In the genomic region with DNA sequence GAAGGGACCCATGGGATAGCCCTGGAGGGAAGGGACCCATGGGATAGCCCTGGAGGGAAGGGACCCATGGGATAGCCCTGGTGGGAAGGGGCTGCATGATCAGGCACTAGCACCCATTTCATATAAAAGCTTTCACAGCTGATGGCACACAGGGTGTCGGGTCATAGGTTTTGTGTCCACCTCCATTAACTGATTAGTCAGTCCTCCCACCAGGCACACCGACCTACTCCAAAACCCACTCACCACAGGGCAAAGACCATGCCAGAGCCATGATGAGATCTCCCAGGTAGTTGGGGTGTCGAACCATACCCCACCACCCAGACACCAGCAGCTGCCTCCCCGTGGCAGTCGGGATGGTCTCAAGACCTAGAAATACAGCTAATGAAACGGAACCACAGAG, we compare ENCODE assay signal across 11 mouse cellular contexts. TPM values are rescaled to one million over a fixed set of nuclear protein-coding genes. Genes with fewer than 3 reads are reported as not detected.
DNase-seq lines count a peak whose midpoint lies in the region; ATAC-seq lines count a peak whose summit lies in the region.
"Had no signal": no experiment of that assay in that cellular context is flagged by ENCODE, and none has a peak within 500 bp of the region (broad histone marks: within the 10 kb centered on the region; RNA-seq: fewer than 3 reads in every experiment).

No protein-coding gene starts in this region.

- no peak for ATAC-seq in forebrain, embryonic 15.5 days (replicated peaks)
- no peak for ATAC-seq in forebrain, embryonic 16.5 days
- no peak for ATAC-seq in midbrain, embryonic 11.5 days (ENCODE audit: low FRiP score)
- no peak for ATAC-seq in intestine, embryonic 16.5 days
- no peak for ATAC-seq in midbrain, embryonic 16.5 days

- no peaks in the 10 kb centered on the region for H3K9me3 ChIP-seq in forebrain, embryonic 15.5 days
- no peaks in the 10 kb centered on the region for H3K9me3 ChIP-seq in forebrain, embryonic 16.5 days (ENCODE audit: control insufficient read depth, low read length)
- H3K9me3 ChIP-seq in midbrain, embryonic 10.5 days (replicated peaks): no peaks in the 10 kb centered on the region
- H3K9me3 ChIP-seq in midbrain, embryonic 11.5 days (ENCODE audit: control insufficient read depth, low read length): no peaks in the 10 kb centered on the region
- no peaks in the 10 kb centered on the region for H3K9me3 ChIP-seq in intestine, embryonic 16.5 days (ENCODE audit: control insufficient read depth, low read length)
- no peaks in the 10 kb centered on the region for H3K9me3 ChIP-seq in midbrain, embryonic 16.5 days (replicated peaks; ENCODE audit: control insufficient read depth, low read length, poor library complexity, severe bottlenecking)

- H3K9ac ChIP-seq in forebrain, embryonic 15.5 days (replicated peaks): no peak overlapping the region
- no peak overlapping the region for H3K9ac ChIP-seq in forebrain, embryonic 16.5 days (replicated peaks; ENCODE audit: low read depth, low read length)
- no peak overlapping the region for H3K9ac ChIP-seq in midbrain, embryonic 11.5 days (ENCODE audit: low read length)
- peak overlapping the region; percentile 95; the same call in 1 of the 2 replicates for H3K9ac ChIP-seq in intestine, embryonic 16.5 days (ENCODE audit: low read depth, low read length)
- H3K9ac ChIP-seq in midbrain, embryonic 16.5 days (ENCODE audit: low read depth, low read length): no peak overlapping the region

- 0 out of 2 replicates have a peak overlapping the region, but pooled peaks have one; percentile 88 for H3K4me3 ChIP-seq in forebrain, embryonic 15.5 days
- H3K4me3 ChIP-seq in forebrain, embryonic 16.5 days (replicated peaks; ENCODE audit: low read length): no peak overlapping the region
- H3K4me3 ChIP-seq in midbrain, embryonic 10.5 days: peak overlapping the region; percentile 83; the same call in 1 of the 2 replicates
- no peak overlapping the region for H3K4me3 ChIP-seq in midbrain, embryonic 11.5 days (ENCODE audit: low read depth, low read length)
- no peak overlapping the region for H3K4me3 ChIP-seq in intestine, embryonic 16.5 days (ENCODE audit: low read length)
- H3K4me3 ChIP-seq in midbrain, embryonic 16.5 days (ENCODE audit: low read depth, low read length): no peak overlapping the region
- H3K4me3 ChIP-seq: heart, adult 2 months had no signal

- peaks cover 10% of the 10 kb centered on the region for H3K36me3 ChIP-seq in forebrain, embryonic 15.5 days
- no peaks in the 10 kb centered on the region for H3K36me3 ChIP-seq in forebrain, embryonic 16.5 days (ENCODE audit: control insufficient read depth, insufficient read depth)
- peaks cover 33% of the 10 kb centered on the region for H3K36me3 ChIP-seq in midbrain, embryonic 10.5 days
- peaks cover 2% of the 10 kb centered on the region; the same call in 1 of the 2 replicates for H3K36me3 ChIP-seq in midbrain, embryonic 11.5 days (ENCODE audit: control insufficient read depth, insufficient read depth, low read length)
- no peaks in the 10 kb centered on the region for H3K36me3 ChIP-seq in intestine, embryonic 16.5 days (ENCODE audit: control insufficient read depth, insufficient read depth, low read length)
- no peaks in the 10 kb centered on the region for H3K36me3 ChIP-seq in midbrain, embryonic 16.5 days (ENCODE audit: control insufficient read depth, insufficient read depth, low read length)

- H3K27ac ChIP-seq in forebrain, embryonic 15.5 days (replicated peaks): no peak overlapping the region
- no peak overlapping the region for H3K27ac ChIP-seq in forebrain, embryonic 16.5 days (ENCODE audit: low read length)
- H3K27ac ChIP-seq in midbrain, embryonic 10.5 days (replicated peaks): no peak overlapping the region
- no peak overlapping the region for H3K27ac ChIP-seq in midbrain, embryonic 11.5 days (ENCODE audit: low read depth, low read length)
- H3K27ac ChIP-seq in intestine, embryonic 16.5 days (ENCODE audit: low read length): no peak overlapping the region
- H3K27ac ChIP-seq in midbrain, embryonic 16.5 days (ENCODE audit: low read length): no peak overlapping the region
- H3K27ac ChIP-seq: heart, adult 2 months had no signal

- no peak overlapping the region; the same call in 1 of the 2 replicates for H3K4me2 ChIP-seq in forebrain, embryonic 15.5 days (replicated peaks)
- no peak overlapping the region for H3K4me2 ChIP-seq in forebrain, embryonic 16.5 days (ENCODE audit: low read length)
- H3K4me2 ChIP-seq in midbrain, embryonic 11.5 days: no peak overlapping the region
- H3K4me2 ChIP-seq in intestine, embryonic 16.5 days (ENCODE audit: low read depth, low read length): peak overlapping the region; percentile 98; the same call in 1 of the 2 replicates
- H3K4me2 ChIP-seq in midbrain, embryonic 16.5 days (ENCODE audit: low read length): peak overlapping the region; percentile 100; the same call in 1 of the 2 replicates

- H3K27me3 ChIP-seq in forebrain, embryonic 15.5 days: no peaks in the 10 kb centered on the region
- H3K27me3 ChIP-seq in forebrain, embryonic 16.5 days (replicated peaks; ENCODE audit: control insufficient read depth, insufficient read depth, low read length): no peaks in the 10 kb centered on the region
- no peaks in the 10 kb centered on the region for H3K27me3 ChIP-seq in midbrain, embryonic 10.5 days (ENCODE audit: low read depth, poor library complexity, severe bottlenecking)
- no peaks in the 10 kb centered on the region for H3K27me3 ChIP-seq in midbrain, embryonic 11.5 days (ENCODE audit: control insufficient read depth, insufficient read depth, low read length)
- H3K27me3 ChIP-seq in intestine, embryonic 16.5 days (replicated peaks; ENCODE audit: control insufficient read depth, insufficient read depth, low read length): no peaks in the 10 kb centered on the region
- H3K27me3 ChIP-seq in midbrain, embryonic 16.5 days (ENCODE audit: control insufficient read depth, insufficient read depth, low read depth, low read length): no peaks in the 10 kb centered on the region

- peaks cover 57% of the 10 kb centered on the region for H3K4me1 ChIP-seq in forebrain, embryonic 15.5 days
- H3K4me1 ChIP-seq in forebrain, embryonic 16.5 days (replicated peaks; ENCODE audit: control insufficient read depth, insufficient read depth, low read length): peaks cover 45% of the 10 kb centered on the region
- H3K4me1 ChIP-seq in midbrain, embryonic 10.5 days: peaks cover 60% of the 10 kb centered on the region
- H3K4me1 ChIP-seq in midbrain, embryonic 11.5 days (ENCODE audit: control insufficient read depth, insufficient read depth, low read length): peaks cover 37% of the 10 kb centered on the region
- H3K4me1 ChIP-seq in intestine, embryonic 16.5 days (ENCODE audit: control insufficient read depth, insufficient read depth, low read length): peaks cover 39% of the 10 kb centered on the region
- peaks cover 46% of the 10 kb centered on the region for H3K4me1 ChIP-seq in midbrain, embryonic 16.5 days (ENCODE audit: control insufficient read depth, insufficient read depth, low read length)

- no peak for DNase-seq in midbrain, embryonic 10.5 days (ENCODE audit: low spot score)
- no peak for DNase-seq in midbrain, embryonic 11.5 days (ENCODE audit: low spot score, missing footprints)
- no peak for DNase-seq in right cerebral cortex, postnatal 25 days
- DNase-seq in thymus, postnatal 10 days (ENCODE audit: low spot score in 2 of 2): no peak
- DNase-seq: cerebellum, postnatal 14 days; kidney, adult 2 months had no signal

- 94% methylated on average over 6 of the region's 6 CpGs for WGBS in forebrain, embryonic 15.5 days
- 93% methylated on average over 6 of the region's 6 CpGs for WGBS in forebrain, embryonic 16.5 days
- 93% methylated on average over 6 of the region's 6 CpGs for WGBS in midbrain, embryonic 10.5 days
- 92% methylated on average over 6 of the region's 6 CpGs for whole genome bisulfite sequencing in midbrain, embryonic 11.5 days
- WGBS in intestine, embryonic 16.5 days: 87% methylated on average over 6 of the region's 6 CpGs
- WGBS in midbrain, embryonic 16.5 days: 92% methylated on average over 6 of the region's 6 CpGs

RNA-seq across cellular contexts. Expression of gene Znhit2, which starts 2.1 kb away (rescaled TPM):
- polyA plus RNA-seq in forebrain, embryonic 15.5 days (2015; fragmentation: Nextera tagmentation; extraction: Ambion mirVana): 33.0 and 35.9 TPM in 2 replicates
- polyA plus RNA-seq in forebrain, embryonic 16.5 days (2015; fragmentation: Nextera tagmentation; extraction: Ambion mirVana): 30.1 and 31.0 TPM in 2 replicates
- 36.6 and 37.2 TPM in 2 replicates for polyA plus RNA-seq in midbrain, embryonic 10.5 days (2016; fragmentation: Nextera tagmentation; extraction: Ambion mirVana)
- polyA plus RNA-seq in midbrain, embryonic 11.5 days (2014; fragmentation: Nextera tagmentation; extraction: Ambion mirVana): 39.5 and 40.0 TPM in 2 replicates
- 27.6 and 29.9 TPM in 2 replicates for polyA plus RNA-seq in intestine, embryonic 16.5 days (2015; fragmentation: Nextera tagmentation; extraction: Ambion mirVana)
- 28.2 and 30.2 TPM in 2 replicates for polyA plus RNA-seq in midbrain, embryonic 16.5 days (2015; fragmentation: Nextera tagmentation; extraction: Ambion mirVana)

RNA-seq across cellular contexts. Expression of gene Tm7sf2, which starts 5.1 kb away (rescaled TPM):
- 34.9 and 36.3 TPM in 2 replicates for polyA plus RNA-seq in forebrain, embryonic 15.5 days (2015; fragmentation: Nextera tagmentation; extraction: Ambion mirVana)
- polyA plus RNA-seq in forebrain, embryonic 16.5 days (2015; fragmentation: Nextera tagmentation; extraction: Ambion mirVana): 34.0 and 41.3 TPM in 2 replicates
- polyA plus RNA-seq in midbrain, embryonic 10.5 days (2016; fragmentation: Nextera tagmentation; extraction: Ambion mirVana): 37.3 and 41.9 TPM in 2 replicates
- polyA plus RNA-seq in midbrain, embryonic 11.5 days (2014; fragmentation: Nextera tagmentation; extraction: Ambion mirVana): 35.7 and 39.6 TPM in 2 replicates
- 37.3 and 39.0 TPM in 2 replicates for polyA plus RNA-seq in intestine, embryonic 16.5 days (2015; fragmentation: Nextera tagmentation; extraction: Ambion mirVana)
- 55.1 and 59.0 TPM in 2 replicates for polyA plus RNA-seq in midbrain, embryonic 16.5 days (2015; fragmentation: Nextera tagmentation; extraction: Ambion mirVana)

RNA-seq across cellular contexts. Expression of gene Fau, which starts 5.4 kb away (rescaled TPM):
- polyA plus RNA-seq in forebrain, embryonic 15.5 days (2015; fragmentation: Nextera tagmentation; extraction: Ambion mirVana): 582 and 618 TPM in 2 replicates
- polyA plus RNA-seq in forebrain, embryonic 16.5 days (2015; fragmentation: Nextera tagmentation; extraction: Ambion mirVana): 493 and 512 TPM in 2 replicates
- 711 and 835 TPM in 2 replicates for polyA plus RNA-seq in midbrain, embryonic 10.5 days (2016; fragmentation: Nextera tagmentation; extraction: Ambion mirVana)
- polyA plus RNA-seq in midbrain, embryonic 11.5 days (2014; fragmentation: Nextera tagmentation; extraction: Ambion mirVana): 717 and 781 TPM in 2 replicates
- 868 and 882 TPM in 2 replicates for polyA plus RNA-seq in intestine, embryonic 16.5 days (2015; fragmentation: Nextera tagmentation; extraction: Ambion mirVana)
- 459 and 498 TPM in 2 replicates for polyA plus RNA-seq in midbrain, embryonic 16.5 days (2015; fragmentation: Nextera tagmentation; extraction: Ambion mirVana)

RNA-seq across cellular contexts. Expression of gene Mrpl49, which starts 5.5 kb away (rescaled TPM):
- polyA plus RNA-seq in forebrain, embryonic 15.5 days (2015; fragmentation: Nextera tagmentation; extraction: Ambion mirVana): 71.5 and 72.4 TPM in 2 replicates
- 65.0 and 74.0 TPM in 2 replicates for polyA plus RNA-seq in forebrain, embryonic 16.5 days (2015; fragmentation: Nextera tagmentation; extraction: Ambion mirVana)
- 85.3 and 88.4 TPM in 2 replicates for polyA plus RNA-seq in midbrain, embryonic 10.5 days (2016; fragmentation: Nextera tagmentation; extraction: Ambion mirVana)
- polyA plus RNA-seq in midbrain, embryonic 11.5 days (2014; fragmentation: Nextera tagmentation; extraction: Ambion mirVana): 88.0 and 92.5 TPM in 2 replicates
- 71.4 and 79.5 TPM in 2 replicates for polyA plus RNA-seq in intestine, embryonic 16.5 days (2015; fragmentation: Nextera tagmentation; extraction: Ambion mirVana)
- polyA plus RNA-seq in midbrain, embryonic 16.5 days (2015; fragmentation: Nextera tagmentation; extraction: Ambion mirVana): 58.5 and 59.7 TPM in 2 replicates

RNA-seq across cellular contexts. Expression of gene Vps51, which starts 13.9 kb away (rescaled TPM):
- polyA plus RNA-seq in forebrain, embryonic 15.5 days (2015; fragmentation: Nextera tagmentation; extraction: Ambion mirVana): 76.3 and 89.3 TPM in 2 replicates
- polyA plus RNA-seq in forebrain, embryonic 16.5 days (2015; fragmentation: Nextera tagmentation; extraction: Ambion mirVana): 85.9 and 88.5 TPM in 2 replicates
- 68.0 and 77.3 TPM in 2 replicates for polyA plus RNA-seq in midbrain, embryonic 10.5 days (2016; fragmentation: Nextera tagmentation; extraction: Ambion mirVana)
- 37.4 and 48.3 TPM in 2 replicates for polyA plus RNA-seq in midbrain, embryonic 11.5 days (2014; fragmentation: Nextera tagmentation; extraction: Ambion mirVana)
- polyA plus RNA-seq in intestine, embryonic 16.5 days (2015; fragmentation: Nextera tagmentation; extraction: Ambion mirVana): 66.7 and 68.2 TPM in 2 replicates
- 86.1 and 93.9 TPM in 2 replicates for polyA plus RNA-seq in midbrain, embryonic 16.5 days (2015; fragmentation: Nextera tagmentation; extraction: Ambion mirVana)

Comparison
In these comparisons a context has a peak if more than half of its experiments do, and no peak if none do; other contexts are left out.
1. H3K4me2 ChIP-seq: peak in intestine, embryonic 16.5 days (single experiment) and midbrain, embryonic 16.5 days (single experiment); none in forebrain, embryonic 15.5 days (single experiment), forebrain, embryonic 16.5 days (single experiment) and midbrain, embryonic 11.5 days (single experiment).
2. H3K4me3 ChIP-seq: peak in forebrain, embryonic 15.5 days (single experiment) and midbrain, embryonic 10.5 days (single experiment); none in forebrain, embryonic 16.5 days (single experiment), midbrain, embryonic 11.5 days (single experiment), intestine, embryonic 16.5 days (single experiment) and midbrain, embryonic 16.5 days (single experiment).